Mouse (Mus musculus) stomach, embryonic 16.5 days (tissue): ENCODE data around the gene Smurf2. TPM values are rescaled to one million over a fixed set of nuclear protein-coding genes. Genes with fewer than 3 reads are reported as not detected.
"Not testable (repeated sequence)": the region's sequence is repeated elsewhere in the genome, so short reads cannot be mapped to it uniquely, and the experiment has no call there.

Source experiments
- ATAC-seq: fragments of 200-750 bp; cut with Nextera tagmentation; 2 replicates; pipeline ENCODE4 v1.8.0; 2017; ENCODE audit warnings: moderate number of reproducible peaks, moderate TSS enrichment; ENCODE audit not compliant: insufficient read depth, low FRiP score
- H3K27ac ChIP-seq: fragments of 300-500 bp; sonication (generic); 2 replicates; pipeline ENCODE4 v1.5.1; 2014; ENCODE audit warnings: low read length
- H3K27me3 ChIP-seq: fragments of 300-500 bp; sonication (generic); 2 replicates; pipeline ENCODE4 v1.6.1; 2014; ENCODE audit warnings: low read length, control low read depth, mixed read lengths; ENCODE audit not compliant: control insufficient read depth, insufficient read depth
- H3K36me3 ChIP-seq: fragments of 300-500 bp; sonication (generic); 2 replicates; pipeline ENCODE4 v1.6.1; 2014; ENCODE audit warnings: low read length; ENCODE audit not compliant: control insufficient read depth, insufficient read depth
- H3K4me1 ChIP-seq: fragments of 300-500 bp; sonication (generic); 2 replicates; pipeline ENCODE4 v1.6.1; 2014; ENCODE audit warnings: low read length, control low read depth, mixed read lengths; ENCODE audit not compliant: control insufficient read depth, insufficient read depth
- H3K4me2 ChIP-seq: fragments of 300-500 bp; sonication (generic); 2 replicates; pipeline ENCODE4 v1.6.1; 2014; ENCODE audit warnings: low read depth, low read length, mixed read lengths
- H3K4me3 ChIP-seq: fragments of 300-500 bp; sonication (generic); replicated peaks from 2 replicates; pipeline ENCODE4 v1.5.1; 2014; ENCODE audit warnings: mild to moderate bottlenecking, low read length
- H3K9ac ChIP-seq: fragments of 300-500 bp; sonication (generic); 2 replicates; pipeline ENCODE4 v1.6.1; 2014; ENCODE audit warnings: low read length
- H3K9me3 ChIP-seq: fragments of 300-500 bp; sonication (generic); replicated peaks from 2 replicates; pipeline ENCODE4 v1.6.1; 2016; ENCODE audit warnings: low read length, control low read depth; ENCODE audit not compliant: control insufficient read depth
- WGBS: fragments of 180-500 bp; shearing (Covaris S2); extraction: QIAGEN DNeasy Blood & Tissue Kit; methylation state at CpG from one replicate; pipeline ENCODE4 v1.1.7; 2014; 5-methylcytosine and 5-hydroxymethylcytosine counted together
- polyA plus RNA-seq: library from polyadenylated mRNA; unstranded; fragments of >200 nt; fragmentation: Nextera tagmentation; extraction: Ambion mirVana; gene quantifications from 2 replicates; pipeline ENCODE4 v1.2.1, GENCODE M21; 2015

The Smurf2 gene
- polyA plus RNA-seq, 1 experiment from 2014 or later = 14.2 TPM

- WGBS = 86% methylated on average over 7 of the region's 7 CpGs
- Histone ChIP-seq H3K4me3 (no peak overlapping the region), H3K4me2 (no peak overlapping the region), H3K4me1 (no peaks in the 10 kb centered on the region), H3K27ac (no peak overlapping the region), H3K9ac (no peak overlapping the region), H3K9me3 (no peaks in the 10 kb centered on the region), H3K36me3 (0 out of 2 replicates have a peak, but pooled peaks cover 6% of the 10 kb centered on the region), H3K27me3 (no peaks in the 10 kb centered on the region)
- ATAC-seq = no peak
These were observed 107.9 kb downstream of the Smurf2 start for GRCm38 (mm10) chr11:106812410-106813136.

DNA sequence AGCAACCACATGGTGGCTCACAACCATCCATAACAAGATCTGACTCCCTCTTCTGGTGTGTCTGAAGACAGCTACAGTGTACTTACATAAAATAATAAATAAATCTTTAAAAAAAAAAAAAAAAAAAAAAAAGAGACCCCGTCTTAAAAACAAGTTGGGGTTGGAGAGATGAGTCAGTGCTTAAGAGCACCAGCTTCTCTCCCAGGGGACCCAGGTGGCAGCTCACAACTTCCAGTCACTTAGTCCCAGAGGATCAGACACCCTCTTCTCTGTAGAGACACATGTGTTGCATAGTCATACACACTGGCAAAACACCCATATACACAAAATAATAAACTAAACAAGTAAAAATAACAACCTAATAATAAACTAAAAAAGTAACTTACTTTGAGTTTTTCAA, 113.1 kb downstream of the Smurf2 start:
- whole genome bisulfite sequencing = 60% methylated on average over 1 of the region's 1 CpGs
- not testable (repeated sequence) for H3K27me3 ChIP-seq, ATAC-seq

GRCm38 (mm10) chr11:106802069-106802627, 118.4 kb downstream of the Smurf2 start:
- ATAC-seq = no peak
- Histone ChIP-seq H3K4me3 (no peak overlapping the region), H3K9ac (no peak overlapping the region), H3K4me2 (no peak overlapping the region), H3K36me3 (peaks cover 10% of the 10 kb centered on the region), H3K27ac (no peak overlapping the region), H3K4me1 (no peaks in the 10 kb centered on the region), H3K9me3 (no peaks in the 10 kb centered on the region), H3K27me3 (no peaks in the 10 kb centered on the region)
- WGBS = 85% methylated on average over 10 of the region's 10 CpGs

More for the DNA sequence above, 113.1 kb downstream of the Smurf2 start:
- not testable (repeated sequence) for H3K27ac ChIP-seq, H3K4me3 ChIP-seq, H3K4me2 ChIP-seq, H3K9ac ChIP-seq, H3K9me3 ChIP-seq, H3K4me1 ChIP-seq, H3K36me3 ChIP-seq

DNA sequence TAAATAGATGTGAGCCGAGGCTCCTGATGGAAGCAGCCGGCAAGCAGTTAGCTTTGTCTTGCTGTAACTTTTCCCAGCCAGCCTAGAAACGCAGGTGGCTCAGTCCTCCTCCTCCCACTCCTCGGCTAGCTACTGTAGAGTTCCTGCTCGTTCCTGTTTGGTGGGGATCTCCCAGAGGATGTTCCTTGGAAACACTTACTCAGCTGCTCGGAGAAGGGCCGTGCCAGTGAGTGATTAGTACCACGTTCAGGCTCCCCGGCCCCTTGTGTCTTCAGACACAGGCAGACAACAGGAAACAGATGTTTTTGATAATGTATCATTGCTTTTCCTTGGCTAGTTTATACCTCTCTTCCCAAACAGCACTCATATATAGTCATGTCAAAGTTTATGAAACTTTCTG, 124.8 kb downstream of the Smurf2 start:
- no peak overlapping the region for H3K9ac ChIP-seq
- WGBS = 48% methylated on average over 9 of the region's 9 CpGs
- no peak overlapping the region for H3K4me2 ChIP-seq
- H3K27ac ChIP-seq = no peak overlapping the region
- H3K4me3 ChIP-seq = no peak overlapping the region
- H3K4me1 ChIP-seq = no peaks in the 10 kb centered on the region
- no peaks in the 10 kb centered on the region for H3K27me3 ChIP-seq
- no peaks in the 10 kb centered on the region for H3K9me3 ChIP-seq
- no peak for ATAC-seq
- H3K36me3 ChIP-seq = no peaks in the 10 kb centered on the region

- Histone ChIP-seq H3K27ac (no peak overlapping the region), H3K4me3 (no peak overlapping the region), H3K9ac (no peak overlapping the region), H3K36me3 (no peaks in the 10 kb centered on the region), H3K9me3 (no peaks in the 10 kb centered on the region), H3K27me3 (no peaks in the 10 kb centered on the region), H3K4me2 (no peak overlapping the region), H3K4me1 (no peaks in the 10 kb centered on the region; the same call in 1 of the 2 replicates)
- no peak for ATAC-seq
- WGBS = 73% methylated on average over 4 of the region's 4 CpGs
These were observed 126.7 kb downstream of the Smurf2 start for GRCm38 (mm10) chr11:106793846-106794245.

GRCm38 (mm10) chr11:106789649-106790048, 130.9 kb downstream of the Smurf2 start:
- no peak for ATAC-seq
- H3K4me2 ChIP-seq = peak overlapping the region; percentile 94
- peaks cover 4% of the 10 kb centered on the region; the same call in 1 of the 2 replicates for H3K4me1 ChIP-seq
- peak overlapping the region; percentile 98 for H3K9ac ChIP-seq
- H3K36me3 ChIP-seq = 0 out of 2 replicates have a peak, but pooled peaks cover 6% of the 10 kb centered on the region
- WGBS = 2% methylated on average over 6 of the region's 6 CpGs
- H3K9me3 ChIP-seq = no peaks in the 10 kb centered on the region
- peak overlapping the region; percentile 99 for H3K27ac ChIP-seq
- no peaks in the 10 kb centered on the region for H3K27me3 ChIP-seq
- H3K4me3 ChIP-seq = peak overlapping the region; percentile 95

- Histone ChIP-seq H3K4me1 (peaks cover 4% of the 10 kb centered on the region; the same call in 1 of the 2 replicates), H3K36me3 (peaks cover 9% of the 10 kb centered on the region; the same call in 1 of the 2 replicates), H3K27me3 (no peaks in the 10 kb centered on the region), H3K4me2 (peak within 1 kb of the TSS; percentile 94), H3K4me3 (peak within 1 kb of the TSS; percentile 95), H3K9me3 (no peaks in the 10 kb centered on the region), H3K9ac (peak within 1 kb of the TSS; percentile 98), H3K27ac (peak within 1 kb of the TSS; percentile 99)
- ATAC-seq = peak; percentile 94
- under 1% methylated on average over 58 of the region's 58 CpGs for WGBS
These were observed 131.6 kb downstream of the Smurf2 start, which contains the start of the genes Ddx5 and Cep95 for GRCm38 (mm10) chr11:106788775-106789459. Gene Ddx5, minus strand, starts transcription at chr11:106789185. Gene Cep95, plus strand, starts transcription at chr11:106789252.

DNA sequence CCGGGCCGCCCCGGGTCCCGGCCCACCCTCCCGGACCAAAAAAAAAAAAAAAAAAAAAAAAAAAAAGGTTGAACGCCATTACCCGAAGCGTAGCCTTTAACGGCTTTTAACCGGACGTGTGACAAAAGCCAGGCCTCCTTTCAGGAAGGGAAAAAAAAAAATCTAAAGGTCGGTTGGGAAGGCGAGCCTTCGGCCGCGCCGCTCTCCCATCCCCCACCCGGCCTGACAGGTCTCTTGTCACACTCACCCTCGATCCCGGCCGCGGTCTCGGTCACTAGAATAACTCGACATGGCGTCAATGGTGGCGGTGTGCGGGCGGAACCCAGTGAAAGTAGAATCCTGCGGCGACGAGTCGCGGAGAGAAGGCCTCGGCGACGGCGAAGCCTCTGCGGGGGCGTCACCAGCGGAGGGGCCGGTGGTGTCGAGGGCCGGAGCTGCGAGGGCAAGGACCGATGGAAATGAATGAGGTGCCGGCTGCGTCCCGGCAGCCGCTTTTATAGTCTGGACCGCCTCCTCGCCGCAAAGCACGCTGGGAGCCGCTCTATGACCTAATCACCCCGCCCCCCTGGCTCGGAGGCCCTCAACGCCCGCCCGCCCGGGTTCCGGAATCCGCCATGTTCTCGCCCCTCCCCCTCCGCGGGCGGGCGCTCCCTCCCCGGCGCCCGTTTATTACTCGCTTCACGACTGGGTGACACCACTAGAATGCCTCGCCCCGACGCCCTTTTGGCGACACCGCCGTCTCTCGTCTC, 132.3 kb downstream of the Smurf2 start:
- no peak overlapping the region for H3K4me2 ChIP-seq
- H3K9ac ChIP-seq = peak overlapping the region; percentile 98
- peaks cover 4% of the 10 kb centered on the region; the same call in 1 of the 2 replicates for H3K4me1 ChIP-seq
- H3K27ac ChIP-seq = peak overlapping the region; percentile 99
- peaks cover 16% of the 10 kb centered on the region for H3K36me3 ChIP-seq
- H3K27me3 ChIP-seq = no peaks in the 10 kb centered on the region
- H3K9me3 ChIP-seq = no peaks in the 10 kb centered on the region
- peak overlapping the region; percentile 95 for H3K4me3 ChIP-seq
- WGBS = under 1% methylated on average over 79 of the region's 79 CpGs
- peak; percentile 85 for ATAC-seq
